Mouse (Mus musculus) liver, embryonic 13.5 days (tissue): Measurements from ENCODE around the gene Col11a2. TPM values are rescaled to one million over a fixed set of nuclear protein-coding genes. Genes with fewer than 3 reads are reported as not detected.
A peak's percentile ranks its signal among the peaks of the same experiment; 100 is the strongest.

ENCODE experiments used
- ATAC-seq: fragments of 200-750 bp; cut with Nextera tagmentation; 2 replicates; pipeline ENCODE4 v1.8.0; 2017; ENCODE audit warnings: low read depth, mild to moderate bottlenecking, moderate number of reproducible peaks, moderate library complexity
- DNase-seq: peaks from one replicate; pipeline ENCODE4 v3.0.0; 2022
- H3K27ac ChIP-seq: fragments of 300-500 bp; sonication (generic); 2 replicates; pipeline ENCODE4 v1.5.1; 2015; ENCODE audit warnings: moderate library complexity, mild to moderate bottlenecking, inconsistent platforms
- H3K27me3 ChIP-seq: fragments of 300-500 bp; sonication (generic); 2 replicates; pipeline ENCODE4 v1.6.1; 2015; ENCODE audit warnings: mild to moderate bottlenecking, inconsistent platforms
- H3K36me3 ChIP-seq: fragments of 300-500 bp; sonication (generic); 2 replicates; pipeline ENCODE4 v1.6.1; 2015; ENCODE audit warnings: mild to moderate bottlenecking, inconsistent platforms
- H3K4me1 ChIP-seq: fragments of 300-500 bp; sonication (generic); replicated peaks from 2 replicates; pipeline ENCODE4 v1.6.1; 2015; ENCODE audit warnings: inconsistent platforms
- H3K4me2 ChIP-seq: fragments of 300-500 bp; sonication (generic); 2 replicates; pipeline ENCODE4 v1.6.1; 2015; ENCODE audit warnings: inconsistent platforms, mild to moderate bottlenecking, moderate library complexity
- H3K4me3 ChIP-seq: fragments of 300-500 bp; sonication (generic); replicated peaks from 2 replicates; pipeline ENCODE4 v1.5.1; 2015; ENCODE audit warnings: mild to moderate bottlenecking, inconsistent platforms
- H3K9ac ChIP-seq: fragments of 300-500 bp; sonication (generic); 2 replicates; pipeline ENCODE4 v1.6.1; 2015; ENCODE audit warnings: mild to moderate bottlenecking, inconsistent platforms
- H3K9me3 ChIP-seq: fragments of 300-500 bp; sonication (generic); replicated peaks from 2 replicates; pipeline ENCODE4 v1.6.1; 2016; ENCODE audit warnings: inconsistent platforms
- WGBS: fragments of 180-500 bp; shearing (Covaris S2); methylation state at CpG from one replicate; pipeline ENCODE4 v1.1.7; 2015; ENCODE audit not compliant: insufficient replicate concordance; 5-methylcytosine and 5-hydroxymethylcytosine counted together
- polyA plus RNA-seq: library from polyadenylated mRNA; unstranded; fragments of >200 nt; fragmentation: Nextera tagmentation; extraction: Ambion mirVana; gene quantifications from 2 replicates; pipeline ENCODE4 v1.2.1, GENCODE M21; 2015

Gene Col11a2
- polyA plus RNA-seq, 1 experiment from 2014 or later, result 0.54 TPM

GRCm38 (mm10) chr17:34093199-34093874 lies 54.1 kb downstream of the Col11a2 start:
- Histone ChIP-seq H3K4me1 (peaks cover 7% of the 10 kb centered on the region; the same call in 1 of the 2 replicates), H3K4me2 (no peak overlapping the region), H3K9me3 (no peaks in the 10 kb centered on the region), H3K27ac (no peak overlapping the region), H3K9ac (no peak overlapping the region), H3K4me3 (no peak overlapping the region), H3K36me3 (no peaks in the 10 kb centered on the region), H3K27me3 (peaks cover 6% of the 10 kb centered on the region)
- DNase-seq (no peak), ATAC-seq (no peak)
- WGBS, result 29% methylated on average over 7 of the region's 7 CpGs

- H3K36me3 ChIP-seq, result no peaks in the 10 kb centered on the region
- peaks cover 12% of the 10 kb centered on the region for H3K4me1 ChIP-seq
- H3K9me3 ChIP-seq, result no peaks in the 10 kb centered on the region
- H3K4me3 ChIP-seq, result no peak overlapping the region
- H3K9ac ChIP-seq, result no peak overlapping the region
- H3K27ac ChIP-seq, result no peak overlapping the region
- ATAC-seq, result no peak
- no peak overlapping the region for H3K4me2 ChIP-seq
- no peak for DNase-seq
- H3K27me3 ChIP-seq, result peaks cover 6% of the 10 kb centered on the region
- WGBS, result 63% methylated on average over 27 of the region's 27 CpGs
These were observed 55.2 kb downstream of the Col11a2 start for GRCm38 (mm10) chr17:34094283-34095035.

- ATAC-seq, result no peak
- H3K9ac ChIP-seq, result no peak overlapping the region
- no peak overlapping the region for H3K27ac ChIP-seq
- 35% methylated on average over 3 of the region's 3 CpGs for WGBS
- no peaks in the 10 kb centered on the region for H3K36me3 ChIP-seq
- no peak overlapping the region for H3K4me2 ChIP-seq
- peaks cover 13% of the 10 kb centered on the region for H3K4me1 ChIP-seq
- H3K9me3 ChIP-seq, result no peaks in the 10 kb centered on the region
- peaks cover 10% of the 10 kb centered on the region for H3K27me3 ChIP-seq
- no peak overlapping the region for H3K4me3 ChIP-seq
- DNase-seq, result no peak
These were observed 57.3 kb downstream of the Col11a2 start for GRCm38 (mm10) chr17:34096497-34097010.

DNA sequence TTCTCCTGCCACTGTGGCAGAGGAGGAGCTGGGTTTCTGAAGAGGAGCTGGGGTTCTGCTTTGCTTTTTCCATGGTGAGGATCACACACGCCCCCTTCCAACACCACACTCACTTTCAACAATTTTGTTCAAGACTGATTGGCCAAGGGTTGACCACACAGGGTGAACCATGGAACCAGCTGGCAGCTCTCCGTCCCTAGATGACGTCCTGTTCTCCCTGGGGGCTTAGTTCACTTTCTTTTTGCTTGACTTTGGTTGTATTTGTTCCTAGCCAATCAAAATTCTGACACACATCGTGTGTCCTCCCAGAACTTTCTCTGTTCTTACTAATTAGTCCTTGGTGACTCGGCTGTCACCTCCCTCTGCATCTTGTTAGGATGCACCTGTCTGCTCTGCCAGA lies 58.0 kb downstream of the Col11a2 start:
- DNase-seq (no peak), ATAC-seq (no peak)
- Histone ChIP-seq H3K4me2 (no peak overlapping the region), H3K4me3 (no peak overlapping the region), H3K27me3 (peaks cover 10% of the 10 kb centered on the region), H3K9me3 (no peaks in the 10 kb centered on the region), H3K4me1 (peaks cover 16% of the 10 kb centered on the region), H3K9ac (no peak overlapping the region), H3K27ac (no peak overlapping the region), H3K36me3 (no peaks in the 10 kb centered on the region)
- WGBS, result 31% methylated on average over 5 of the region's 5 CpGs

DNA sequence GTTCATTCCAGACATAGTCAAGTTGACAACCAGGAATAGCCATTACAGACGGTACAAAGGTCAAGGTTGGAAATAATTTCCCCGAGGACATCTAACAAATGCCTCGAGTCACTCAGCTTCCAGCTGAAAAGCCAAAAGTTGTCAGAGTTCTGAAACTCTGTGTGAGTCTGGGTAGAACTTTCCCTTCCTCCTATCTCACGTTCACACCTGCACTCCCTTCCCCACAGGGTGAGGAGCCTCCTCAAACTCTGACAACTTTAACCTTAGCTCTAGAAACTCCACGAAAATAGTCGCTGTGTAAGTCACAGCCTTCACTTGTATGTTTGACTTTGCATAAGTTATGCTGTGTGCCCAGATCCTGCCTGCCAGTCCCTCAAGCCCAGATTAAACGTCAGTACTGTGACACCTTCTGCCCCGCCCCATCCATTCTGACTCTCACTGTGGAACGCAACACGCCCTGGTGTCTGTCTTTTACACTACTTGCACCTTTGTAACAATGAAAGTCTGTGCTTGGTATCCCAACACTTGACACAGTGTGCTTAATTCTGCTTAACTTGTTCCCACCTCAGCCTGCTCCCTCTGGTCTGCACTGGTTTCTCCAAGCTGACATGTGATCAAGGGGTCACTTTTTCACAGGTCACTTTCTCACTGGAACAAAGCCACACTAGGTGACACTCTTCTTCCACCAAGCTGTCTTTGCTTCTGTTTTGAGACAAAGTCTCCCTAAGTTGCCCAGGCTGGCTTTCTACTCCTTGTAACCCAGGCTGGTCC lies 59.7 kb downstream of the Col11a2 start:
- WGBS, result 35% methylated on average over 10 of the region's 10 CpGs
- Histone ChIP-seq H3K36me3 (no peaks in the 10 kb centered on the region), H3K27ac (no peak overlapping the region), H3K27me3 (peaks cover 10% of the 10 kb centered on the region), H3K4me2 (no peak overlapping the region), H3K9ac (no peak overlapping the region), H3K9me3 (no peaks in the 10 kb centered on the region), H3K4me3 (no peak overlapping the region), H3K4me1 (peaks cover 9% of the 10 kb centered on the region)
- ATAC-seq (no peak), DNase-seq (no peak)

GRCm38 (mm10) chr17:34099531-34099930 lies 60.3 kb downstream of the Col11a2 start:
- Histone ChIP-seq H3K4me1 (peaks cover 9% of the 10 kb centered on the region), H3K4me2 (no peak overlapping the region), H3K27ac (no peak overlapping the region), H3K9me3 (no peaks in the 10 kb centered on the region), H3K36me3 (no peaks in the 10 kb centered on the region), H3K27me3 (peaks cover 7% of the 10 kb centered on the region; the same call in 1 of the 2 replicates), H3K9ac (no peak overlapping the region), H3K4me3 (no peak overlapping the region)
- ATAC-seq, result no peak
- DNase-seq, result no peak
- WGBS, result 64% methylated on average over 5 of the region's 5 CpGs

- Histone ChIP-seq H3K36me3 (no peaks in the 10 kb centered on the region), H3K27ac (no peak overlapping the region), H3K4me1 (peaks cover 9% of the 10 kb centered on the region), H3K27me3 (peaks cover 5% of the 10 kb centered on the region; the same call in 1 of the 2 replicates), H3K9me3 (no peaks in the 10 kb centered on the region), H3K4me2 (no peak overlapping the region), H3K4me3 (no peak overlapping the region), H3K9ac (no peak overlapping the region)
- ATAC-seq (peak; percentile 12; the same call in 1 of the 2 replicates), DNase-seq (no peak)
- 20% methylated on average over 5 of the region's 5 CpGs for WGBS
These were observed 61.9 kb downstream of the Col11a2 start for GRCm38 (mm10) chr17:34101185-34101584.

- Histone ChIP-seq H3K36me3 (no peaks in the 10 kb centered on the region), H3K4me2 (peak overlapping the region; percentile 42), H3K4me3 (0 out of 2 replicates have a peak overlapping the region, but pooled peaks have one; percentile 15), H3K9me3 (no peaks in the 10 kb centered on the region), H3K9ac (peak overlapping the region; percentile 11; the same call in 1 of the 2 replicates), H3K4me1 (peaks cover 9% of the 10 kb centered on the region), H3K27me3 (peaks cover 5% of the 10 kb centered on the region; the same call in 1 of the 2 replicates), H3K27ac (no peak overlapping the region)
- DNase-seq, result peak; percentile 77
- peak; percentile 76 for ATAC-seq
- 1% methylated on average over 12 of the region's 12 CpGs for WGBS
These were observed 62.4 kb downstream of the Col11a2 start for GRCm38 (mm10) chr17:34101604-34102032.

DNA sequence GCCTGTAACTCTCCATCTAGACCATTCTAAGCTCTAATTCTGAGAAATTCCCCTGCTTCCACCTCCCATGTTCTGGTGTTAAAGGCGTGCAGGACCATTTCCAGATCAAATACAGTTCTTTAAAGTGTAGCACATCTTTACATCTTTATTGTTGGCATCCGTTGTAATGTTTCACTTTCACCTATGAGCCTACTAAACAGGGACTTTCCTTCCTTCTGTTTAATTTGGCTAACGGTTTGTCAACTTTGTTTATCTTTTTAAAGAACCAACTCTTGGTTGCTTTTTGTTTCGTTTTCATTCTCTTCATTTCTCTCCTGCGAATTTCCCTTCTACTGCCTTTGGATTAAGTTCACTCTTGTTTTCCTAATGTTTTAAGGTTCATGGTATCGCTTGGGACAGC lies 63.6 kb downstream of the Col11a2 start:
- DNase-seq, result no peak

DNA sequence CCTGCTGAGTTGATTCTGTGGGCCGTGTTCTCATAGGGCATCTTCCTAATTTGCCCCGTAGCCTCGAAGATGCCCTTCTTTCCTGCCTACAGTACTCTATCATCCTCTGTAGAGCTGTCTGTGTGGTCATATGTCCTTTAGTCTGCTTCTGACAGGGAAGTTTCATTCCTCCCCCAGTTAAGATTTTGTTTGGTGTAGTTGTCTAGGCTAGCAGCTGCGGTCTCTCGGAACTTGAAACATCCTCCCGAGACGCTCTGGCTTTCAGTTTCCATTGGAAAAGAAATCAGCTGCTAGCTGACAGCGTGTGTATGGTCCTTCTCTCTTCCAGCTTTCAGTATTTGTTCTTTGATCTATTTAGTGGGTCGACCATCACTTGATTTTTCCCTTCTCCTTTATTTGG lies 65.6 kb downstream of the Col11a2 start:
- WGBS, result 75% methylated on average over 9 of the region's 9 CpGs

More for the DNA sequence above, 63.6 kb downstream of the Col11a2 start:
- peaks cover 9% of the 10 kb centered on the region for H3K4me1 ChIP-seq
- no peak overlapping the region for H3K4me3 ChIP-seq
- H3K27me3 ChIP-seq, result peaks cover 5% of the 10 kb centered on the region; the same call in 1 of the 2 replicates
- no peak overlapping the region for H3K27ac ChIP-seq
- no peaks in the 10 kb centered on the region for H3K9me3 ChIP-seq
- ATAC-seq, result no peak
- H3K9ac ChIP-seq, result no peak overlapping the region
- H3K4me2 ChIP-seq, result no peak overlapping the region
- 63% methylated on average over 6 of the region's 6 CpGs for WGBS
- H3K36me3 ChIP-seq, result no peaks in the 10 kb centered on the region

GRCm38 (mm10) chr17:34106555-34106954 lies 67.3 kb downstream of the Col11a2 start:
- Histone ChIP-seq H3K4me3 (no peak overlapping the region), H3K27ac (no peak overlapping the region), H3K36me3 (peaks cover 27% of the 10 kb centered on the region), H3K9me3 (no peaks in the 10 kb centered on the region), H3K27me3 (no peaks in the 10 kb centered on the region), H3K9ac (no peak overlapping the region), H3K4me1 (peaks cover 3% of the 10 kb centered on the region; the same call in 1 of the 2 replicates), H3K4me2 (no peak overlapping the region)
- 64% methylated on average over 7 of the region's 7 CpGs for WGBS
- ATAC-seq (no peak), DNase-seq (no peak)

More for the DNA sequence above, 65.6 kb downstream of the Col11a2 start:
- Histone ChIP-seq H3K27me3 (peaks cover 5% of the 10 kb centered on the region; the same call in 1 of the 2 replicates), H3K4me3 (no peak overlapping the region), H3K36me3 (peaks cover 10% of the 10 kb centered on the region), H3K9me3 (no peaks in the 10 kb centered on the region), H3K27ac (no peak overlapping the region), H3K4me2 (no peak overlapping the region), H3K9ac (no peak overlapping the region), H3K4me1 (peaks cover 4% of the 10 kb centered on the region; the same call in 1 of the 2 replicates)
- ATAC-seq (no peak), DNase-seq (no peak)
